Mouse (Mus musculus): ENCODE measurements at regions not wholly inside any gene's neighbourhood (a gene's known extent, or its start where the extent isn't known, plus 50 kb on each side); places are given as distances from the start of the nearest gene placed in this dataset.

DNA sequence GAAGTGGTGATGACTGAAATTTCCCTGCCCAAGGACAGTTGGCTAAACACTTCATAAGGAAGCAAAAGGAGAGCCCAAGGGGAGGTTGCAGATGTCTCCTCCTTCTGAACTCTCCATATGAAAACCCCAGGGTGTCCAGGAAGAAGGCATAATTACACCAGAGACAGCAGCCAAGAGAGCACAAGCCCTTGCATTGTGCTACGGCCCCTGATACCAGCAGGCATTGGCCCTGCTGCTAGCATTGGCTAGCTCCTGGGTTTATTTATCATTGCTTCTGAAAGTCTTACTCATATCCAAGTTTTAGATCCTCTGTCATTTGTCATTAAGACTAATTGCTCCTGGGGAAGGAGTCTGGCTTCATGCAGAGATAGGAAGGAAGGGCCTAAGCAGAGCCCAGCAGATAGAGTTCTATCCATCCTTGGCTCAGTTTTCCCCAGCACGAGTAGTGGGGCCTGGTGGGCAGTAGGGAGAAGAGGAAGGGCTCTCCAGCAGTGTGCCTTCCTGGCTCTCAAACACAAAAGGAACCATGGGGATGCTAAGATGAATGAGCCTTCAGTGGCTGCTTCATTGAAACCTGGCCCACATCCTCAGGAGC, 98.5 kb upstream of the Tmc3 start:
- no peak for DNase-seq

DNA sequence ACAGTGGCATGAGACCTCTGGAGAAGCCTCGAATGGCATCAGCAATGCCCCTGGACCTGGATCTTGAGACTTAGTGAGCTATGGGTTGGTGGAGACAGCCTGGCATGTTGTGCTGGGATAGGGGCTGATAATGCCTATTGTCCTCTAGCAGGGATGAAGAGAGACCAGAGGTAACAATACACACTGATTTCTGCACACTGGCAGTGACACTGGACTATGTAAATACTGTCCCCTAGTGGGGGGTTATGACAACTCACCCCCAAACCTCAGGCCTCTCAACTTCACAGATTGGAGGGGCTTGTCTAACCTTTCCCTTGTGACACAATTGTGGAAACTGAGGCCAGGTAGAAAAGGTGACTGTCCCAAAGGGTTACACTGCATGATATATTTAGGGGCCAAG, 94.9 kb upstream of the Tmc3 start:
- DNase-seq, result peak; percentile 72

DNA sequence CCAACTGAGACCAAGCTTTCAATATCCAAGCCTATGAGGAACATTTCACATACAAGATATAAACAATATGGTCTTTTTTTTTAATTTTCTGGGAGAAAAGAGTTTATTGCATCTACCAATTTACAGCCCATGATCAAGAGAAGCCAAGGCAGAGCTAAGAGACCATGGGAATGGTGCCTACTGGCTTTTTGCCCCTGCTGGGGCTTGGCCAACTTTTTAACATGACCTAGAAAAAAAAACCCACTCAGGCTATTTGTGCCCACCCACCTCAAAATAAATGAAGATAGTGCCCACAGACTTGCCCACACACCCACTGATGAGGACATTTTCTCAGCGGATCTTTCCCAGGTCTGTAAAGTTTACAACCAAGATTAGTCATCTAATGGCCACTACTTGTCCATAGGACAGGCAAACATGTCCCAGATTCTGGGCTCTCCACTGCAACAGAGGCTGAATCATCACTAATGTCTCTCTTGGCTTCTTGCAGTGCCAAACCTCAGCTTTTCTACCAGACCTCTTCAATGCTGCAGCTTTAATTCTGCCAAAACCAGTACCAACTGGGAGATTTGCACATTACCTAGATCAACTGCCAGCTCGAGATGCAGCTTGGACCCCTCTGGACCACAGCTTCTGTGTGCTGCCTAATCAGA, 79.6 kb upstream of the Tmc3 start:
- DNase-seq, result no peak

DNA sequence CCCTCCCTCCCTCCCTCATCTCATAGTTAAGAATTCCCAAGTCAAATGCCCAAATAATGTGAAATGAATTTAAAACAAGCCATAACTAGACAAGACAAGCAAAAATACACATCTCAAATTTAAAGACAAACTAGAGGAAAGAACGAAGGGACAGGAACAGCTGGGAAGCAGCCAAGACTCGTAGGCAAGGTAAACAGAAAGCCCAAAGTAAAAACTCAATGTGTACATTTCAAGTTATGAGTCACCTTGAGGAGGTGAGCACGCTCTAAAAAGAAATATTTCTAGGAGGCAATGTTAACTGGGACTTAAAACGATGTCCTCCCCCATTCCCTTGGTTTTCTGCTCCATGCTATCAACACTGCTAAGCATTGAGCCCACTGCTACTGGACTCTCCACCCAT, 68.4 kb upstream of the Tmc3 start:
- DNase-seq, result no peak

DNA sequence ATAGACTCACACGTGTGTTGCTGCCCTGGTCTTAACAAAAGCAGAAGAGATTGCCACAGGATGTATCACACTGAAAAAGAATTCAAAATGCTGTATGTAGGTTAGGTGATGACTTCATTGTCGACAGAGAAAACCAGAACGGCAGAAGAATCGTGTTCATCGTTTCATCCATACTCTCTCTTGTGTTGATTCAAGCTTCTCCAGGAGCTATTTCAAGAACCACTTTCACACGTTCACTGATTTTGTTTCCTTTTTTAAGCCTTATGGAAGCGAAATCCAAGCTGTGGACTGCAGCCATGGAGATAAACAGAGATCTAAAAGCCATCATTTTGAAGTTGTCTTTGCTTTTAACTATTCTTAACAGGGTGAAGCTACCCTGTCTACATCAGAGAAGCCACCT, 63.2 kb upstream of the Tmc3 start:
- DNase-seq, result no peak

Measured in retina, postnatal 1 day (tissue).